Mouse (Mus musculus) forebrain, embryonic 14.5 days (tissue): Measurements from ENCODE around the gene Cdk14. TPM values are rescaled to one million over a fixed set of nuclear protein-coding genes. Genes with fewer than 3 reads are reported as not detected.

ENCODE experiments used
- ATAC-seq: fragments of 200-750 bp; cut with Nextera tagmentation; 2 replicates; pipeline ENCODE4 v1.8.0; 2017; ENCODE audit warnings: mild to moderate bottlenecking, moderate library complexity
- DNase-seq: peaks from one replicate; pipeline ENCODE4 v3.0.0-alpha.2; 2015; ENCODE audit warnings: low spot score
- H3K27ac ChIP-seq: fragments of 300-500 bp; sonication (generic); 2 replicates; pipeline ENCODE4 v1.5.1; 2014; ENCODE audit warnings: low read depth, mild to moderate bottlenecking, control low read depth, low read length, moderate library complexity
- H3K27me3 ChIP-seq: fragments of 300-500 bp; sonication (generic); replicated peaks from 2 replicates; pipeline ENCODE4 v1.6.1; 2014; ENCODE audit warnings: low read length, control low read depth, mixed read lengths; ENCODE audit not compliant: control insufficient read depth, insufficient read depth
- H3K36me3 ChIP-seq: fragments of 300-500 bp; sonication (generic); 2 replicates; pipeline ENCODE4 v1.6.1; 2014; ENCODE audit warnings: low read length, control low read depth; ENCODE audit not compliant: control insufficient read depth, insufficient read depth
- H3K4me1 ChIP-seq: fragments of 300-500 bp; sonication (generic); 2 replicates; pipeline ENCODE4 v1.6.1; 2014; ENCODE audit warnings: antibody characterized with exemption, low read length, control low read depth; ENCODE audit not compliant: control insufficient read depth, insufficient read depth
- H3K4me2 ChIP-seq: fragments of 300-500 bp; sonication (generic); 2 replicates; pipeline ENCODE4 v1.6.1; 2014; ENCODE audit warnings: mild to moderate bottlenecking, control low read depth, low read length
- H3K4me3 ChIP-seq: fragments of 300-500 bp; sonication (generic); 2 replicates; pipeline ENCODE4 v1.5.1; 2014; ENCODE audit warnings: low read depth, low read length, control low read depth
- H3K9ac ChIP-seq: fragments of 300-500 bp; sonication (generic); 2 replicates; pipeline ENCODE4 v1.6.1; 2014; ENCODE audit warnings: mild to moderate bottlenecking, low read length, control low read depth, moderate library complexity
- H3K9me3 ChIP-seq: fragments of 300-500 bp; sonication (generic); replicated peaks from 2 replicates; pipeline ENCODE4 v1.6.1; 2016; ENCODE audit warnings: low read length, control low read depth, mixed read lengths; ENCODE audit not compliant: control insufficient read depth
- WGBS: fragments of 180-500 bp; shearing (Covaris S2); extraction: QIAGEN DNeasy Blood & Tissue Kit; methylation state at CpG from one replicate; pipeline ENCODE4 v1.1.7; 2014; 5-methylcytosine and 5-hydroxymethylcytosine counted together
- polyA plus RNA-seq: library from polyadenylated mRNA; unstranded; fragments of >200 nt; fragmentation: Nextera tagmentation; extraction: Ambion mirVana; gene quantifications from 2 replicates; pipeline ENCODE4 v1.2.1, GENCODE M21; 2014

Cdk14 gene
- polyA plus RNA-seq, 1 experiment from 2014 or later: 26.6 TPM

DNA sequence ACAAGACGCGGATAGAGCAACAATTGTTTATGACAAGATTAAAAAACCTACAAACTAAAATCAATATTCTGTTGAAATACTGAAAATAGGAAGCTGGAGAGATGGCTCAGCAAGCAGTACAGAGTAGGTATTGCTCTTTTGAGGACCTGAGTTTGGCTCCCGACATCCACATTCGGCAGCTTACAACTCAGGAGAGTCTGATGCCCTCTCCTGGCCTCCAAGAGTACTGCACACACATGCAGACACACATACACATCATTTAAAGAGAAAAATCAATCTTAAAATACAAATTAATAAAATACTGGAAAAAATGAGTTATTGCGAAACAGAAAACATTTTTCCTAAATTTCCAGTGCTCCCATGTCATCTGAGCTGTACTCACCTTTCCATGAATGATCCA, 60.7 kb downstream of the Cdk14 start:
- DNase-seq: no peak
- 0 out of 2 replicates have a peak, but pooled peaks cover 5% of the 10 kb centered on the region for H3K9me3 ChIP-seq
- H3K27ac ChIP-seq: no peak overlapping the region
- H3K4me2 ChIP-seq: no peak overlapping the region
- ATAC-seq: no peak
- H3K4me3 ChIP-seq: no peak overlapping the region
- no peaks in the 10 kb centered on the region for H3K27me3 ChIP-seq
- H3K4me1 ChIP-seq: peaks cover 3% of the 10 kb centered on the region; the same call in 1 of the 2 replicates
- no peaks in the 10 kb centered on the region for H3K36me3 ChIP-seq
- WGBS: 96% methylated on average over 5 of the region's 5 CpGs
- no peak overlapping the region for H3K9ac ChIP-seq

DNA sequence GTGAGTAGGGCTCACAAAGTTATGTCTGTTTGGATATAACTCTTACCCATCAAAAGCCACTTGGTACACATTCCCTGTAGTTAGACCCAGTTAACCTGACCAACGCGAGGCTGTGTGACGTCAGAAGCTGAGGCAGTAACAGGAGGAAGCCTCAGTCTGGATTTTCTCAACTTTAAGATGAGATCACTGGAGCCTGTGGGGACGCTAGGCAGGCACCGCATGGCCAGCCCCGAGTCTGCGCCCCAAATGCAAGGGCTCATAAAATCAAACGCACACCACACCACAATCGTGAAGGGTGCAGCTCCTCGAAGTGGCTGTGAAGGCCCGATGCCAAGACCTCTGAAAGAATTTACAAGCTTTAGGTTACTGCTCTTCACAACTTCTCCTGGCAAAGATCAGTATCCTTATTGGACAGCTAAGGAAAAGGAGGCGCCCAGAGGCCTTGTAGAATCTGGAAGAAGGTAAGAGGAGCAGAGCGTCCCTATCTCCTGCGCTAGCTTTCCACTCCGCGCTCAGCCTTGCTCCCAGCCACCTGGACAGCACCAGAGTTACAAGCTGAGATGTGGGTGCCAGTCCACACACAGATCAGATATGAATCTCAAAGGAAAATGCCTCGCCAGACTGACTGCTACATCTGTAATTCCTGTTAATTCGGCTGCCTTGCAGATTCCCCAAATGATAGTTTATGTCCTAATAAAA, 61.9 kb downstream of the Cdk14 start:
- Histone ChIP-seq H3K36me3 (no peaks in the 10 kb centered on the region), H3K27me3 (no peaks in the 10 kb centered on the region), H3K4me1 (peaks cover 3% of the 10 kb centered on the region; the same call in 1 of the 2 replicates), H3K4me2 (no peak overlapping the region), H3K9me3 (0 out of 2 replicates have a peak, but pooled peaks cover 5% of the 10 kb centered on the region), H3K4me3 (no peak overlapping the region), H3K9ac (no peak overlapping the region), H3K27ac (no peak overlapping the region)
- DNase-seq: no peak
- WGBS: 92% methylated on average over 18 of the region's 18 CpGs
- ATAC-seq: no peak

DNA sequence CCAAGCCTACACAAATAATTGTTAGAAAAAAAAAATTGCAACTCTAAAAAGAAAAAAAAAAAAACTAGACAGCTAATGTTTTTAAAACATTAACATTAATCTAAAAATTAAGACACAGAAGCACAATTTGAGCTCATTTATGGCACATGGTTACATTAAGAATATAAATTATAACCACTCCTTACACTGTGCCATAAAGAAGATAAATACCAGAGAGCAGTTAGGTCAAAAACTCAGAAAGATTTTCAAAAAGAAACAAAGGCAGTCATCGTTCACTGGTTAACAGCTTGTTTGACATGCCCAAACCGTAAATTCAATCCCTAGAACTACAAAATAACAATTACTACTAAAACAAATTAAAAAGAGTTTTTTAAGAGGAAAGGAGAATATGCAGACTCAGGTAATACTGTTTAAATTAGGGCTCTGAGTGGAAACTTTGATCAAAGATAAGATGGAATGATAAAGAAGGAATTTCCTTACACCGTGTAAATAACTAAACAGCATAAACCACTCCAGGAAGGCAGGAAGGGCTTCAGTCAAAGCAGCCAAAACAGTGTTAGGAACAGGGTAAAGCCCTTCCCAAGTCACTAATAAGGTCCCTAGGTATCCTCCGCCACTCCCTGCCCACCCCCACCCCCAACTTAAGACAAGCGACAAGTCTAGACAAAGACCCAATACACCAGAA, 65.3 kb downstream of the Cdk14 start:
- Histone ChIP-seq H3K4me2 (no peak overlapping the region), H3K36me3 (no peaks in the 10 kb centered on the region), H3K9me3 (0 out of 2 replicates have a peak, but pooled peaks cover 3% of the 10 kb centered on the region), H3K4me1 (peaks cover 3% of the 10 kb centered on the region; the same call in 1 of the 2 replicates), H3K4me3 (no peak overlapping the region), H3K9ac (no peak overlapping the region), H3K27me3 (no peaks in the 10 kb centered on the region), H3K27ac (no peak overlapping the region)
- 43% methylated on average over 5 of the region's 5 CpGs for WGBS
- ATAC-seq (no peak), DNase-seq (no peak)

DNA sequence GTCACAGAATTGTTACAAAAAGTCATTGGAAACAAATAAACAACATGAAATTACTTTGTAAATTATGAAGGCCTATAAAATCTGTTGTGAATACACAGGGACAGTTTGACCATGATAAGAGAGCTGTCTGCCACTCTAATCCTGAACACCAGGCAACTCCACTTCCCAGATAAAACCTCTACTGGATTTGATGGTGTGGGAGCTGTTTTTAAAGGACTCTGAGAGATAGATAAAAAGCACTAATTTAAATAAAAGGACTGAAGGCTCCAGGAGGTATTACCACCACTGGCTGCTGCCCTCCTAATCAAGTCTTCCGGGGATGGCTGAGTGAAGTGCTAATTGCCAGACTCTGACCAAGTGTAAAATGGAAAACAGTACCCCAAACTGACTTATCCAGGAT, 66.2 kb downstream of the Cdk14 start:
- Histone ChIP-seq H3K4me2 (no peak overlapping the region), H3K36me3 (no peaks in the 10 kb centered on the region), H3K27me3 (no peaks in the 10 kb centered on the region), H3K9me3 (no peaks in the 10 kb centered on the region), H3K27ac (no peak overlapping the region), H3K4me1 (peaks cover 3% of the 10 kb centered on the region; the same call in 1 of the 2 replicates), H3K9ac (no peak overlapping the region), H3K4me3 (no peak overlapping the region)
- ATAC-seq (no peak), DNase-seq (no peak)
- WGBS: 18% methylated on average over 1 of the region's 1 CpGs

DNA sequence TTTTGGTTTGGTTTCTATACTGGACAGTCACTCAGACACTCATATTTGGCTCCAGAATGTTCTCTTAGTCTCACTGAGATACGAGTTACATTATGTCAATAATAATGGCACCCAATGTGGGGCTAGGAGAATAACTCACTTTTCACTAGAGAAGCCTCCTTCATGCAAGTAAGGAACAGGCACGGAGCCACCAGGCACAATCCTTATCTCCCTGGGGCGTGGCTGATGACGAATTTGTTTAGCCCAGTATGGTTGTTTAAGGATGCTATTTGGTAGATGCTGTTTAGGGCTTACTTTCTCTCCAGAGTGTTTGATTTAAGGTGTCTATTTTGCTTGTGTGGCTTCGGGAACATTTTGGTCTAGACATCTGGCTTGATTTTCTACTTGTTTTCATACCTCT, 75.5 kb downstream of the Cdk14 start:
- WGBS: 92% methylated on average over 5 of the region's 5 CpGs
- Histone ChIP-seq H3K27ac (no peak overlapping the region), H3K9me3 (no peaks in the 10 kb centered on the region), H3K27me3 (no peaks in the 10 kb centered on the region), H3K4me3 (no peak overlapping the region), H3K4me1 (peaks cover 27% of the 10 kb centered on the region), H3K4me2 (no peak overlapping the region), H3K9ac (no peak overlapping the region), H3K36me3 (no peaks in the 10 kb centered on the region)
- DNase-seq (no peak), ATAC-seq (no peak)

DNA sequence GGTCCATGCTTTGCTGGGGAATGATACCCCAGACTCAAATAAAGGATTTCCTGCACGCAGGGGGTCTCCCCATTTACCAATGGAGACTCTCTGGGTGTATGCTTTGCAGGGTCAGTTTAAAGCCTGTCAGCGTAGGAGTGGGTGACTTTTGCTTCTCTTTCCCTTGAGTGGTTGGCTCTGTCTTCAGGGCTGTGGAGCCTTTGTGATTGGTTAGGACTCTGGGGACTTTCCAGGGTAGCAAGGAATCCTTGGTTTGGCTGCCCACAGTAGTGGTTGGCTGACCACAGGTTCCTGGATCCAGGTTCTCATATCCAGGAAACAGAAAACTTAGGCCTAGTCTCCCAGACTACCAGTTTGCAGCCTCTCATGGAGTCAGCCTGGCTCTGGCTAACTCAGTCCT, 76.4 kb downstream of the Cdk14 start:
- ATAC-seq: no peak
- peak overlapping the region; percentile 78; the same call in 1 of the 2 replicates for H3K27ac ChIP-seq
- WGBS: 88% methylated on average over 2 of the region's 2 CpGs

DNA sequence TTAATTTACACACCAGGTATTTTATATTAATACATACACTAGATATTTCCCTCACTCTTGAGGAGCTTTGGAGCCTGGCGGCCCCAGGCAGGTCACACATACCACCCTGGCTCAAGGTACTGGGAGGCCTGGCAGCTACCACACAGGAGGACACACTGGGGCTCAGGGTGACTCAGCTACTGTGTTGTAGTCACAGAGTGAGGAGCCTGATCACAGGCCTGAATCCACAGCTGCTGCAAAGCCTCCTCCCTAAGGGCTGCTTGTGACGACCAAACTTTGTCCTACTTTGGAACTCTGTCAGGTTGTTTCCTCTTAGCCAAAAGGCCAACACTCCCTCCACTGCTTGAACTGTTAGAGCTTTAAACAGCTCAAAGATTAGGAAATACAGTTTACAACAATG, 76.8 kb downstream of the Cdk14 start:
- ATAC-seq (peak; percentile 63), DNase-seq (peak; percentile 22)
- WGBS: 59% methylated on average over 2 of the region's 2 CpGs
- Histone ChIP-seq H3K4me3 (no peak overlapping the region), H3K4me1 (peaks cover 27% of the 10 kb centered on the region), H3K9ac (no peak overlapping the region; the same call in 1 of the 2 replicates), H3K4me2 (no peak overlapping the region), H3K9me3 (no peaks in the 10 kb centered on the region), H3K27me3 (no peaks in the 10 kb centered on the region), H3K27ac (peak overlapping the region; percentile 78), H3K36me3 (no peaks in the 10 kb centered on the region)

More for the DNA sequence above, 76.4 kb downstream of the Cdk14 start:
- H3K4me2 ChIP-seq: no peak overlapping the region
- H3K27me3 ChIP-seq: no peaks in the 10 kb centered on the region
- H3K36me3 ChIP-seq: no peaks in the 10 kb centered on the region
- H3K4me1 ChIP-seq: peaks cover 27% of the 10 kb centered on the region
- no peaks in the 10 kb centered on the region for H3K9me3 ChIP-seq
- H3K9ac ChIP-seq: no peak overlapping the region
- no peak overlapping the region for H3K4me3 ChIP-seq
- DNase-seq: no peak

DNA sequence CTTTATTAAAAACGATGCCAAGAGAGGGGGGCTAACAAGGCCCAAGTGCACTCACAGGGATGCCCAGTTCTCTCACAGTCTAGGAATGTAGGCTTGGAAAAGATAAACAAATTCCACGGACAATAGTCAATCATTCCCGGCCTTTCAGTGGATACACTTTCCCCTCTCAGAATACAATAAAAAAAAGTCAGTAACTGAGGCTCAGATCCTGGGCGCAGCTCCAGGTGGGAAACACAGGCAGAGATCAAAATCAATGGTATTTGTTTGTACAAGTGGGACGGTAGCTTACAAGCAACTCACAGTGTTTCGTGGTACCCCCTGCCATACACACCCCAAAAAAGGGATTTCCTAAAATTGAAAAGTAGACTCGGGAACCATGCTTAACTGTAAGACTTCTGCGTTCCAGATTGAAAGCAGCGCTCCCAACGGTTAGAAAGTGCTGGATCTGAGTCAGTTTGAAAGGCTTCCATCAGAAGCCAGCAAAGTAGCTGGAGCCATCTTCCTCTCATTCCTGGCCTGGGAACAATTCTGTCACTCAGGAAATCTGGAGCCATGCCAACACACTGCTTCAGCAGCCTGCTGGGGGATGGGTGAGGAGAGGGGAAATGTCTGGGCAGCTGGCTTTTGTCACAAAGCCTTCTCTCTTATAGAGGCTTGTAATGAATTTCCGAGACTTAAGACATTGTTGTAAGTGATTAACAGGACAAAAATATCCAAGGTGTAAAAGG, 77.5 kb downstream of the Cdk14 start:
- peak overlapping the region; percentile 1; the same call in 1 of the 2 replicates for H3K4me2 ChIP-seq

More for the DNA sequence above, 77.5 kb downstream of the Cdk14 start:
- no peaks in the 10 kb centered on the region for H3K9me3 ChIP-seq
- no peak overlapping the region for H3K4me3 ChIP-seq
- no peaks in the 10 kb centered on the region for H3K27me3 ChIP-seq
- DNase-seq (peak; percentile 97), ATAC-seq (peak; percentile 95)
- WGBS: 15% methylated on average over 11 of the region's 11 CpGs
- H3K9ac ChIP-seq: no peak overlapping the region
- H3K27ac ChIP-seq: peak overlapping the region; percentile 45; the same call in 1 of the 2 replicates
- H3K4me1 ChIP-seq: peaks cover 27% of the 10 kb centered on the region
- no peaks in the 10 kb centered on the region for H3K36me3 ChIP-seq
